Mouse (Mus musculus): ENCODE data around the gene Kif1c. TPM values are rescaled to one million over a fixed set of nuclear protein-coding genes. Genes with fewer than 3 reads are reported as not detected.
A peak's percentile ranks its signal among the peaks of the same experiment; 100 is the strongest.

Kif1c gene
- polyA plus RNA-seq (2014; fragmentation: Nextera tagmentation; extraction: Ambion mirVana), result 6.1 and 7.1 TPM in 2 replicates

GRCm38 (mm10) chr11:70699722-70700556 lies at the start of gene Kif1c, which contains the start of gene Inca1:
Gene Kif1c (plus strand): TSS chr11:70700548.
Gene Inca1 (minus strand): TSS chr11:70700155.
- Histone ChIP-seq H3K4me2 (peak within 1 kb of the TSS; percentile 78), H3K27ac (ENCODE audit: low read depth, low read length) (peak within 1 kb of the TSS; percentile 75), H3K4me1 (ENCODE audit: control insufficient read depth, insufficient read depth, low read length) (peaks cover 15% of the 10 kb centered on the region), H3K9me3 (ENCODE audit: control insufficient read depth, low read length) (no peaks in the 10 kb centered on the region), H3K36me3 (ENCODE audit: control insufficient read depth, insufficient read depth, low read length) (peaks cover 3% of the 10 kb centered on the region; the same call in 1 of the 2 replicates), H3K4me3 (ENCODE audit: low read depth, low read length) (peak within 1 kb of the TSS; percentile 93), H3K27me3 (ENCODE audit: control insufficient read depth, insufficient read depth, low read length) (no peaks in the 10 kb centered on the region), H3K9ac (ENCODE audit: low read length) (peak within 1 kb of the TSS; percentile 92)
- 2% methylated on average over 68 of the region's 69 CpGs for WGBS
- DNase-seq (ENCODE audit: low spot score, missing footprints) (peak; percentile 99), ATAC-seq (ENCODE audit: low FRiP score) (peak; percentile 95)

- ATAC-seq (ENCODE audit: low FRiP score) (no peak), DNase-seq (ENCODE audit: low spot score, missing footprints) (no peak)
- Histone ChIP-seq H3K4me1 (ENCODE audit: control insufficient read depth, insufficient read depth, low read length) (peaks cover 33% of the 10 kb centered on the region), H3K36me3 (ENCODE audit: control insufficient read depth, insufficient read depth, low read length) (peaks cover 17% of the 10 kb centered on the region), H3K4me3 (ENCODE audit: low read depth, low read length) (no peak overlapping the region), H3K9me3 (ENCODE audit: control insufficient read depth, low read length) (no peaks in the 10 kb centered on the region), H3K9ac (ENCODE audit: low read length) (no peak overlapping the region), H3K4me2 (no peak overlapping the region), H3K27me3 (ENCODE audit: control insufficient read depth, insufficient read depth, low read length) (no peaks in the 10 kb centered on the region), H3K27ac (ENCODE audit: low read depth, low read length) (no peak overlapping the region)
- 87% methylated on average over 2 of the region's 2 CpGs for whole genome bisulfite sequencing
These were observed 49.0 kb upstream of the Kif1c start for GRCm38 (mm10) chr11:70651391-70651790.

GRCm38 (mm10) chr11:70652029-70652883 lies 48.1 kb upstream of the Kif1c start:
- H3K27me3 ChIP-seq (ENCODE audit: control insufficient read depth, insufficient read depth, low read length), result no peaks in the 10 kb centered on the region
- 79% methylated on average over 12 of the region's 12 CpGs for WGBS
- DNase-seq (ENCODE audit: low spot score, missing footprints), result no peak
- H3K9me3 ChIP-seq (ENCODE audit: control insufficient read depth, low read length), result no peaks in the 10 kb centered on the region
- H3K4me1 ChIP-seq (ENCODE audit: control insufficient read depth, insufficient read depth, low read length), result peaks cover 41% of the 10 kb centered on the region
- peaks cover 17% of the 10 kb centered on the region for H3K36me3 ChIP-seq (ENCODE audit: control insufficient read depth, insufficient read depth, low read length)
- no peak overlapping the region for H3K27ac ChIP-seq (ENCODE audit: low read depth, low read length)
- peak overlapping the region; percentile 89 for H3K4me2 ChIP-seq
- H3K9ac ChIP-seq (ENCODE audit: low read length), result peak overlapping the region; percentile 98; the same call in 1 of the 2 replicates
- H3K4me3 ChIP-seq (ENCODE audit: low read depth, low read length), result peak overlapping the region; percentile 99
- no peak for ATAC-seq (ENCODE audit: low FRiP score)

GRCm38 (mm10) chr11:70652884-70653344 lies 47.4 kb upstream of the Kif1c start:
- Histone ChIP-seq H3K9ac (ENCODE audit: low read length) (peak overlapping the region; percentile 98), H3K27me3 (ENCODE audit: control insufficient read depth, insufficient read depth, low read length) (no peaks in the 10 kb centered on the region), H3K27ac (ENCODE audit: low read depth, low read length) (peak overlapping the region; percentile 95), H3K36me3 (ENCODE audit: control insufficient read depth, insufficient read depth, low read length) (peaks cover 17% of the 10 kb centered on the region), H3K4me1 (ENCODE audit: control insufficient read depth, insufficient read depth, low read length) (peaks cover 41% of the 10 kb centered on the region), H3K4me2 (peak overlapping the region; percentile 89), H3K4me3 (ENCODE audit: low read depth, low read length) (peak overlapping the region; percentile 99), H3K9me3 (ENCODE audit: control insufficient read depth, low read length) (no peaks in the 10 kb centered on the region)
- WGBS, result 69% methylated on average over 6 of the region's 6 CpGs
- ATAC-seq (ENCODE audit: low FRiP score) (no peak), DNase-seq (ENCODE audit: low spot score, missing footprints) (no peak)

- DNase-seq (ENCODE audit: low spot score, missing footprints) (peak; percentile 98), ATAC-seq (ENCODE audit: low FRiP score) (peak; percentile 67)
- Histone ChIP-seq H3K27me3 (ENCODE audit: control insufficient read depth, insufficient read depth, low read length) (no peaks in the 10 kb centered on the region), H3K9ac (ENCODE audit: low read length) (peak overlapping the region; percentile 98), H3K9me3 (ENCODE audit: control insufficient read depth, low read length) (no peaks in the 10 kb centered on the region), H3K4me1 (ENCODE audit: control insufficient read depth, insufficient read depth, low read length) (peaks cover 34% of the 10 kb centered on the region), H3K27ac (ENCODE audit: low read depth, low read length) (peak overlapping the region; percentile 95), H3K4me2 (peak overlapping the region; percentile 89), H3K4me3 (ENCODE audit: low read depth, low read length) (peak overlapping the region; percentile 99), H3K36me3 (ENCODE audit: control insufficient read depth, insufficient read depth, low read length) (peaks cover 17% of the 10 kb centered on the region)
- WGBS, result under 1% methylated on average over 61 of the region's 63 CpGs
These were observed 46.8 kb upstream of the Kif1c start for GRCm38 (mm10) chr11:70653345-70654197.

DNA sequence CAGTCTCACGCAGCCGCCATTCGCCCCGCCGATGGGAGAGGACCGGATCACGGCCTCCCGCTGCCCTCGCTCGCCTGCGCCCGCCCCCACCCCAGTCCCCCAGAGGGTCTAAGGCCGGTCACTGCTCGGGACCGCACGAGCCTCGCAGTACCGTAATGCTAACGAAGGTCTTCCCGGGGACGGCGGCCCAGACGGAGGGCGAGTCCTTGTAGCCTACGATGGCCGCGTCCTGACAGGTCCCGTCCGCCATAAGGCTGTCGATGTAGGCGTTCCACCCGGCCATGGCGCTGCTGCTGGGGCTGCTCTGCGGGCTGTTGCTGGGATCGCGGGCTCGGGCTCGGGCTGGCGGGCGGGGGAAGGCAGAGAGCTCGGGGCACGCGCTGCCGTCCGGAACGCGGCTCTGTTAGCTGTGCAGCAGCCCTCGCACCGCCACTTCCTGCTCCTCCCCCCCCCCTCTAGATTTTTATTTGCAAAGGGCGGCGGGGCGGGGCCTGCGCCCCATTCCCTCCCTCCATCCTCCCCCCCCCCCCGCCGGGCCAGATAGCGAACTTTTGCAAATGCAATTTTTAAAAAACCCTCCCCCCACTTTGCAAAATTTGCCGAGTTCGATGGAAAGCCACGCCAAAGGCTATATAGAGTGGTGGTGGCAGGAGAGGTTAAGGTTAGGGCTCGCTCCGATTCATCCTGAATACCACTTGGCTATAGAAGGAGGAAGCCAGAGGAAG lies 46.0 kb upstream of the Kif1c start, which contains the start of gene Pfn1:
Gene Pfn1, minus strand, starts transcription at position 447 of the 725 bp plus-strand sequence.
- peak within 1 kb of the TSS; percentile 95 for H3K27ac ChIP-seq (ENCODE audit: low read depth, low read length)
- peaks cover 33% of the 10 kb centered on the region for H3K4me1 ChIP-seq (ENCODE audit: control insufficient read depth, insufficient read depth, low read length)
- peak; percentile 97 for DNase-seq (ENCODE audit: low spot score, missing footprints)
- ATAC-seq (ENCODE audit: low FRiP score), result peak; percentile 51
- H3K9me3 ChIP-seq (ENCODE audit: control insufficient read depth, low read length), result no peaks in the 10 kb centered on the region
- H3K27me3 ChIP-seq (ENCODE audit: control insufficient read depth, insufficient read depth, low read length), result no peaks in the 10 kb centered on the region
- peak within 1 kb of the TSS; percentile 89 for H3K4me2 ChIP-seq
- WGBS, result under 1% methylated on average over 56 of the region's 61 CpGs
- H3K36me3 ChIP-seq (ENCODE audit: control insufficient read depth, insufficient read depth, low read length), result peaks cover 12% of the 10 kb centered on the region
- peak within 1 kb of the TSS; percentile 98 for H3K9ac ChIP-seq (ENCODE audit: low read length)
- H3K4me3 ChIP-seq (ENCODE audit: low read depth, low read length), result peak within 1 kb of the TSS; percentile 99

DNA sequence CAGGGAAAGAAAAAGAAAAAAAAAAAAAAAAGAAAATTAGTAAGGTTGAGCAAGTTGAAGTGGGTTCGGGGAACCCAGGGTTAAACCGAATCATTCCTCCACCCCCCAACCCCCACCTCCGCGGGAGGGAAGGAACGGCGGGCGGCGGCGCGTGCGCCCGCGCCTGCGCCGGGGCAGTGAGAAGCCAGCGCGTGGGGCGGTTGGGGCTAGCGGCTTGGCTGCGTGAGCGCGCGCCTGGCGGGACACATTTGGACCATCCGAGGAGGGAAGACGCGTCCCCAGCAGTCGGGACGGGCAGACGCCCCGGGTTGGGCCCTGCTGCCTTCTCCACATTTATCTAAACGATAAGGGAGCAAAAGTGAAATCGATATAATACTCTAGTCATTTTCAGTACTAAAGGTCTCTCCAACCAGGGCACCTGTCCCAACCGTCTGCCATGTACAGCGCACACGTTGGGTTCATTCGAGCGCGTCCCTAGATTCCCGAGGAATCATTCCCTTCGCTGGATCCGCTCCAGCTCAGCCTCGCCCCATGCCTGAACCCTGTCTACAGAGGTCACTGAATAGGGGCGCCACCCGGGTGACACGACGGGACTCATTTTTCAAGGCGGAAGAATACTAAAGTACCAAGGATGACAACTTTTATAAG lies 45.3 kb upstream of the Kif1c start:
- Histone ChIP-seq H3K4me2 (peak overlapping the region; percentile 89), H3K9me3 (ENCODE audit: control insufficient read depth, low read length) (no peaks in the 10 kb centered on the region), H3K36me3 (ENCODE audit: control insufficient read depth, insufficient read depth, low read length) (peaks cover 8% of the 10 kb centered on the region), H3K4me1 (ENCODE audit: control insufficient read depth, insufficient read depth, low read length) (peaks cover 33% of the 10 kb centered on the region), H3K4me3 (ENCODE audit: low read depth, low read length) (peak overlapping the region; percentile 99), H3K9ac (ENCODE audit: low read length) (peak overlapping the region; percentile 98), H3K27me3 (ENCODE audit: control insufficient read depth, insufficient read depth, low read length) (no peaks in the 10 kb centered on the region), H3K27ac (ENCODE audit: low read depth, low read length) (peak overlapping the region; percentile 95)
- ATAC-seq (ENCODE audit: low FRiP score) (peak; percentile 51), DNase-seq (ENCODE audit: low spot score, missing footprints) (peak; percentile 98)
- under 1% methylated on average over 46 of the region's 48 CpGs for WGBS
